Mouse (Mus musculus) hindbrain, embryonic 13.5 days (tissue): ENCODE results near the gene Gm10392. TPM values are rescaled to one million over a fixed set of nuclear protein-coding genes. Genes with fewer than 3 reads are reported as not detected.
"Not testable (repeated sequence)": the region's sequence is repeated elsewhere in the genome, so short reads cannot be mapped to it uniquely, and the experiment has no call there.

Experiments
- ATAC-seq: fragments of 200-750 bp; cut with Nextera tagmentation; 2 replicates; pipeline ENCODE4 v1.8.0; 2017; ENCODE audit warnings: moderate TSS enrichment; ENCODE audit not compliant: low FRiP score
- H3K27ac ChIP-seq: fragments of 300-500 bp; sonication (generic); 2 replicates; pipeline ENCODE4 v1.5.1; 2015; ENCODE audit warnings: inconsistent platforms, mild to moderate bottlenecking, moderate library complexity
- H3K27me3 ChIP-seq: fragments of 300-500 bp; sonication (generic); 2 replicates; pipeline ENCODE4 v1.6.1; 2015; ENCODE audit warnings: mild to moderate bottlenecking, inconsistent platforms
- H3K36me3 ChIP-seq: fragments of 300-500 bp; sonication (generic); 2 replicates; pipeline ENCODE4 v1.6.1; 2015; ENCODE audit warnings: mild to moderate bottlenecking, inconsistent platforms
- H3K4me1 ChIP-seq: fragments of 300-500 bp; sonication (generic); replicated peaks from 2 replicates; pipeline ENCODE4 v1.6.1; 2015; ENCODE audit warnings: inconsistent platforms
- H3K4me2 ChIP-seq: fragments of 300-500 bp; sonication (generic); 2 replicates; pipeline ENCODE4 v1.6.1; 2015; ENCODE audit warnings: inconsistent platforms, mild to moderate bottlenecking, moderate library complexity
- H3K4me3 ChIP-seq: fragments of 300-500 bp; sonication (generic); 2 replicates; pipeline ENCODE4 v1.5.1; 2015; ENCODE audit warnings: mild to moderate bottlenecking, inconsistent platforms
- H3K9ac ChIP-seq: fragments of 300-500 bp; sonication (generic); 2 replicates; pipeline ENCODE4 v1.6.1; 2015; ENCODE audit warnings: mild to moderate bottlenecking, inconsistent platforms
- H3K9me3 ChIP-seq: fragments of 300-500 bp; sonication (generic); 2 replicates; pipeline ENCODE4 v1.6.1; 2016; ENCODE audit warnings: inconsistent platforms
- WGBS: fragments of 180-500 bp; shearing (Covaris S2); methylation state at CpG from one replicate; pipeline ENCODE4 v1.1.7; 2015; 5-methylcytosine and 5-hydroxymethylcytosine counted together
- polyA plus RNA-seq: library from polyadenylated mRNA; unstranded; fragments of >200 nt; fragmentation: Nextera tagmentation; extraction: Ambion mirVana; gene quantifications from 2 replicates; pipeline ENCODE4 v1.2.1, GENCODE M21; 2015

Gene Gm10392
- not detected in 2 replicates for polyA plus RNA-seq

DNA sequence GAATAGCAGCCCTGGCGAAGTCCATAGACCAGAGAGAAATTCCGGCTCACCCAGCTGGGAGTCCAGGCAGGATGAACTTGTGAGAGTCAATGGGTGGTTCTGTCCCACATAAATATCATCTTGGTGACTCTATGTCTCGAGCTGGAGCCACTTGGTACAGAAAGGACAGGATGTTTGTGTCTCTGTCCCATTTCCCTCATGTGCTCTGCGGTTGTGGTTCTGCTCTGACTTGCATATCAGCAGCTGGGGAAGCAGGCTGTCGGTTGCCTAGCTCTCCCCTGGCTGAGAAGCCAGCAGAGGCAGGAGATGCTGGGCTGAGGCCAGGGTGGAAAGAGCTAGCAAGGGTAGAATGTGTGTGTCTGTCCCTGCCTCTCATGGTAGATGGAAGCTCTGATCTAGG lies at the start of gene Gm10392:
Gene Gm10392, minus strand, starts transcription at position 156 of the 400 bp plus-strand sequence.
- no peak within 1 kb of the TSS for H3K4me2 ChIP-seq
- H3K9me3 ChIP-seq = no peaks in the 10 kb centered on the region
- no peaks in the 10 kb centered on the region for H3K36me3 ChIP-seq
- 73% methylated on average over 5 of the region's 5 CpGs for WGBS
- no peak for ATAC-seq
- peaks cover 37% of the 10 kb centered on the region for H3K27me3 ChIP-seq
- no peak within 1 kb of the TSS for H3K4me3 ChIP-seq
- H3K27ac ChIP-seq = peak within 1 kb of the TSS; percentile 8
- no peak within 1 kb of the TSS; the same call in 1 of the 2 replicates for H3K9ac ChIP-seq
- peaks cover 48% of the 10 kb centered on the region for H3K4me1 ChIP-seq

DNA sequence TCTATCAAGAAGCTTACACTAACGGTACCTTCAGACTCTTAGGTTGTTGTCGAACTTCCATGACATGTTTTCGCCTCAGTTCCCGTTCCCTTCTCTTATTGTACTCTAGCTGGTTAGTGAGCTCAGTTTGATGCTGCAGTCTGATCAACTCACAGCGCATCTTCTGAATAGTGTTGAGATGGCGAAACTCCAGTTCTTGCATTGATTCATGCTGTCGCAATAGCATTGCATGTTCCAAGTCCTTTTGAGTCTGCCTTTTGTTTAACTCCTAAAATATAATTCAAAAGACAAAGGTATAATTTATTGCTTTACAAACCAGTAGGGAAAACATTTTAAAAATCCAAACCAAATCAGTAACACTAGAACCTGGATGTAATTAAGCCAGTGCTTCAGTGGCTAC lies 26.3 kb upstream of the Gm10392 start:
- peaks cover 80% of the 10 kb centered on the region for H3K36me3 ChIP-seq

GRCm38 (mm10) chr11:77532202-77532846 lies 13.3 kb upstream of the Gm10392 start:
- 83% methylated on average over 4 of the region's 4 CpGs for WGBS
- Histone ChIP-seq H3K4me1 (no peaks in the 10 kb centered on the region), H3K4me2 (no peak overlapping the region), H3K27me3 (no peaks in the 10 kb centered on the region), H3K4me3 (no peak overlapping the region), H3K9me3 (no peaks in the 10 kb centered on the region), H3K9ac (no peak overlapping the region), H3K36me3 (peaks cover 18% of the 10 kb centered on the region), H3K27ac (no peak overlapping the region)
- no peak for ATAC-seq

More for the DNA sequence above, 26.3 kb upstream of the Gm10392 start:
- Histone ChIP-seq H3K27ac (no peak overlapping the region), H3K9me3 (no peaks in the 10 kb centered on the region), H3K9ac (no peak overlapping the region), H3K27me3 (no peaks in the 10 kb centered on the region), H3K4me2 (no peak overlapping the region), H3K4me1 (no peaks in the 10 kb centered on the region), H3K4me3 (no peak overlapping the region)
- ATAC-seq = no peak
- WGBS = 95% methylated on average over 7 of the region's 7 CpGs

GRCm38 (mm10) chr11:77530862-77531261 lies 11.9 kb upstream of the Gm10392 start:
- Histone ChIP-seq H3K4me3 (no peak overlapping the region), H3K27me3 (no peaks in the 10 kb centered on the region), H3K36me3 (peaks cover 9% of the 10 kb centered on the region), H3K4me1 (no peaks in the 10 kb centered on the region), H3K27ac (no peak overlapping the region), H3K9ac (no peak overlapping the region), H3K9me3 (no peaks in the 10 kb centered on the region), H3K4me2 (no peak overlapping the region)
- 96% methylated on average over 2 of the region's 2 CpGs for WGBS
- no peak for ATAC-seq

DNA sequence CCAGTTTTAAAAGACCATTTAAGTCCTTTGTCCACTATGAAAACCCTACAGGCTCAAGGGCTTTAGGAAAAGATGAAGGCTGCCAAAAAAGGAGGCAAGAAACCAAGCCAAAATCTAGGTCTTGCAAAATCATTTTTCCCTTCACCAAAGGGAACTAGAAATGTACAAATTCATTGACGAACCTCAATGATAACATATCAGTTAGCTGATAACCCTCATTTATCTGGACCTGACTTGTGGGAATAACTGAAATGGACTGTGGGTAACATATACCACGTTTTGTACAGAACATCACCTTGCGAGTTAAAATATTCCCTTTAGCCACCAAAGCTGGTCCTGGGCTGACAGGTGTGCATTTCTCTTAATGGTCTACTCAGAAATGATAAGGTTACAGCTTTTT lies 10.6 kb upstream of the Gm10392 start:
- no peak for ATAC-seq
- H3K9ac ChIP-seq = no peak overlapping the region
- H3K27me3 ChIP-seq = no peaks in the 10 kb centered on the region
- no peaks in the 10 kb centered on the region for H3K4me1 ChIP-seq
- no peak overlapping the region for H3K27ac ChIP-seq
- H3K36me3 ChIP-seq = peaks cover 5% of the 10 kb centered on the region
- no peak overlapping the region for H3K4me2 ChIP-seq
- no peak overlapping the region for H3K4me3 ChIP-seq
- WGBS = 93% methylated on average over 3 of the region's 3 CpGs
- no peaks in the 10 kb centered on the region for H3K9me3 ChIP-seq

GRCm38 (mm10) chr11:77528420-77528819 lies 9.4 kb upstream of the Gm10392 start:
- not testable (repeated sequence) for H3K9me3 ChIP-seq, H3K36me3 ChIP-seq, H3K4me1 ChIP-seq, H3K4me3 ChIP-seq, H3K9ac ChIP-seq, H3K4me2 ChIP-seq, ATAC-seq, H3K27ac ChIP-seq, H3K27me3 ChIP-seq
- 90% methylated on average over 3 of the region's 3 CpGs for WGBS

DNA sequence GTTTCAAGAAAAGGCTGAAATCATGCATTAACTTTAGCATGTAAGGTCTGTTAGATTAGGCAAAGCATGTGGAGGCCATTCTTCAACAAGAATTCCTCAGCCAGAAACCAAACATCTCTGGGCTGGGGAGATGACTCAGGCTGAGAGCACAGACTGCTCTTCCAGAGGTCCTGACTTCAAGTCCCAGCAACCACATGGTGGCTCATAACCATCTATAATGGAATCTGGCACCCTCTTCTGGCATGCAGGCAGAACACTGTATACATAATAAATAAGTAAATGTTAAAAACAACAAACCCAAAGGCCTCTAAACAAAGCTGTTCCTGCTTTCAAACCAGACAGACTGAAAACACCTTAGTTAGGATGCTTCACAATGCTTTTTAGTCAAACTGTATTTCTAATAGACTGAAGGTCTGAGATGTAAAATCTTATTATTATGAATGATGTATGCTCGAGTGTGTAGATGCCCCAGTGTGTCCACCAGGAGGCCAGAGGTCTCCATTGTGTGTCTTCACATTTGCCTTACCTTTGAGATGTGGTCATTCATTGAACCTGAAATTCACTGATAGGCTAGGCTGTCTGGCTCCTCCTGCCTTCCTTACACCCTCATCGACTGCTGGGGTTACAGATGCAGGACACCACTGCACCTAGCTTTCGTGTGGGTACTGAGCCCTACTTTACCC lies 6.9 kb upstream of the Gm10392 start:
- ATAC-seq = no peak
- WGBS = 77% methylated on average over 3 of the region's 3 CpGs
- Histone ChIP-seq H3K27ac (no peak overlapping the region), H3K4me3 (no peak overlapping the region), H3K9ac (no peak overlapping the region), H3K4me2 (no peak overlapping the region), H3K36me3 (peaks cover 5% of the 10 kb centered on the region; the same call in 1 of the 2 replicates), H3K9me3 (no peaks in the 10 kb centered on the region), H3K27me3 (no peaks in the 10 kb centered on the region), H3K4me1 (0 out of 2 replicates have a peak, but pooled peaks cover 3% of the 10 kb centered on the region)

- Histone ChIP-seq H3K4me1 (peaks cover 29% of the 10 kb centered on the region), H3K36me3 (no peaks in the 10 kb centered on the region), H3K9ac (no peak overlapping the region), H3K4me2 (no peak overlapping the region), H3K27ac (no peak overlapping the region), H3K27me3 (peaks cover 19% of the 10 kb centered on the region), H3K4me3 (no peak overlapping the region), H3K9me3 (no peaks in the 10 kb centered on the region)
- ATAC-seq = no peak
- WGBS = 51% methylated on average over 5 of the region's 5 CpGs
These were observed 1.9 kb upstream of the Gm10392 start for GRCm38 (mm10) chr11:77520601-77521529.

DNA sequence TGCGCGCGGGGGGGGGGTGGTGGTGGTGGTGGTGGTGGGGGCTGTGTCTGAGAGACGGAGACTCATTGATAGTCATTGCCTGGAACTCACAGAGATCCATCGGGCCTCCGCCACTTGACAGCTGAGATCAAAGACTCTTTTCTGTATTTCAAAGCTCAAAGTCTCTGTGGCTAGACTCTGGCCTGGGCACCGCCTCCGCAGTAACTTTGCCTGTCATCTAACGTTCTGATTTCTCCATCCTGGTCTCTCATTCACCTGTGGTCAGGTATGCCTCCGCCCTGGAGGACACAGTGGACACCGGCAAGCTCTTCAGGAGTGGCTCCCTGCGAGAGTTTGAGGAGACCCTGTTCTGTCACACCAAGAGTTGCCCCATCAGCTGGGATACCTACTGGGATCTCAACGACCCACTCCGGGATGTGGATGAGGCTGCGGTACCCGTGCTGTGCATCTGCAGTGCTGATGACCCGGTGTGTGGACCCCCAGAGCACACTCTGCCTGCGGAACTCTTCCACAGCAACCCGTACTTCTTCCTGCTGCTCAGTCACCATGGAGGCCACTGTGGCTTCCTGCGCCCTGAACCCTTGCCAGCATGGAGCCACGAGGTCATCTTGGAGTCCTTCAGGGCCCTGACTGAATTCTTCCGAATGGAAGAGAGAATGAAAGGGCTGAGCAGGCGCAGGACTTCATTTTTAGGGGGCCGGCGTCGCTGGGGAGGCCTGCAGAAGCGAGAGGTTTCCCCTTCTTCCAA lies 773 bp downstream of the Gm10392 start:
- Histone ChIP-seq H3K27me3 (peaks cover 44% of the 10 kb centered on the region), H3K9ac (no peak overlapping the region; the same call in 1 of the 2 replicates), H3K4me3 (no peak overlapping the region), H3K9me3 (no peaks in the 10 kb centered on the region), H3K36me3 (no peaks in the 10 kb centered on the region), H3K4me1 (peaks cover 55% of the 10 kb centered on the region), H3K27ac (peak overlapping the region; percentile 8), H3K4me2 (no peak overlapping the region)
- WGBS = 76% methylated on average over 27 of the region's 27 CpGs
- no peak for ATAC-seq

DNA sequence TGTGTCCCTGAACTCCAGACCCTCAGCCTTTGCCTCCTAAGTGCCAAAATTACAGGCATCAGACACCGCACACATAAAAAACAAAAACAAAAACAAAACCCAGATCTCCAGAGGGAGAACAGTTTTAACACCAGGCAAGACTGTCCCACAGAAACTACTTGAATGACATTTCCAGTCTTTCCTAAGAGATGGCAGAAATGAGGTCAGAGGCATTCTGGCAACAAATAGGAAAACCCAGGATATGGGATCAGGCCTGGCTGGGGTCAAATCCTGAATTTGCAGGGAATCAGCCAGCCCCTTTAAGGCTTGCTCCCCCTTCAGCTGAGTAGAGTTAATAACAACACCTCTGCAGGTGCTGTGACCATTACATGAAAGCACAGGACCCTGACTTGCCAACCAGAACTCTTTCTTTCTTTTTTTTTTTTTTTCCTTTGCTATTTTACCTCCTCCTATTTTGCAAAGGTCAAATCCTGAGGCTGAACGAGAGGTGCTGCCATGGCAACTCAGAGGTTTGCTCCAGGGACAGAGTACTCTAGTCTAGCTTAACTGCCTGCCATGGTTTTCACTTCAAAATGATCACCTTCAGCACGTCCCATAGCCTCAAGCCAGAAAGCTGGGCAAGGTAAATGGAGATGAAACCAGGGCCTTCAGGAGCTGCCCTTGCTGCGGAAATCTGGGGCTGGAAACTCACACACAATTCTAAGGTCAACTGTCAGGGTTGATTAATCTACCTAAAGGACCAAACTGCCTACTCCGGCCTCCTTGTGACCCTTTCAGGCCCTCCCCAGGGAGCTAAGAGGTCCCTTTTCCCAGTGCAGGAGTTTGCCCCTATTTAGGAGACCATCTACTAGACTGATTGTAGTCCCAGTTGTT lies 2.2 kb downstream of the Gm10392 start:
- Histone ChIP-seq H3K9me3 (no peaks in the 10 kb centered on the region), H3K9ac (no peak overlapping the region), H3K27me3 (peaks cover 48% of the 10 kb centered on the region), H3K4me2 (no peak overlapping the region), H3K36me3 (no peaks in the 10 kb centered on the region), H3K4me1 (peaks cover 64% of the 10 kb centered on the region), H3K27ac (no peak overlapping the region), H3K4me3 (no peak overlapping the region)
- whole genome bisulfite sequencing = 37% methylated on average over 5 of the region's 5 CpGs
- ATAC-seq = no peak
